Mouse (Mus musculus) ovary, adult 18-20 months (tissue): ENCODE data around the gene Hsd17b12.
A peak's percentile ranks its signal among the peaks of the same experiment; 100 is the strongest.

Experiments
- DNase-seq: peaks from one replicate; pipeline ENCODE4 v3.0.0; 2022; ENCODE audit warnings: low spot score, mixed read lengths

The Hsd17b12 gene

GRCm38 (mm10) chr2:94157592-94158519, at the start of gene Hsd17b12:
TSS of gene Hsd17b12 (minus strand) at chr2:94157964.
- DNase-seq: peak; percentile 100

GRCm38 (mm10) chr2:94184906-94185305, 27.1 kb upstream of the Hsd17b12 start:
- no peak for DNase-seq

GRCm38 (mm10) chr2:94184142-94184541, 26.4 kb upstream of the Hsd17b12 start:
- no peak for DNase-seq

- no peak for DNase-seq
These were observed 21.3 kb upstream of the Hsd17b12 start for GRCm38 (mm10) chr2:94179030-94179407.

- peak; percentile 70 for DNase-seq
These were observed 20.7 kb upstream of the Hsd17b12 start for GRCm38 (mm10) chr2:94178321-94179029.

GRCm38 (mm10) chr2:94177294-94177693, 19.5 kb upstream of the Hsd17b12 start:
- no peak for DNase-seq

GRCm38 (mm10) chr2:94176381-94176780, 18.6 kb upstream of the Hsd17b12 start:
- no peak for DNase-seq

- DNase-seq: no peak
These were observed 15.8 kb upstream of the Hsd17b12 start for GRCm38 (mm10) chr2:94173549-94173948.

GRCm38 (mm10) chr2:94163207-94163606, 5.4 kb upstream of the Hsd17b12 start:
- no peak for DNase-seq

GRCm38 (mm10) chr2:94162141-94162540, 4.4 kb upstream of the Hsd17b12 start:
- DNase-seq: no peak

GRCm38 (mm10) chr2:94158520-94158884, 738 bp upstream of the Hsd17b12 start:
- no peak for DNase-seq

- no peak for DNase-seq
These were observed 713 bp downstream of the Hsd17b12 start for GRCm38 (mm10) chr2:94157051-94157450.

GRCm38 (mm10) chr2:94145146-94145542, 12.6 kb downstream of the Hsd17b12 start:
- no peak for DNase-seq

GRCm38 (mm10) chr2:94144520-94145145, 13.1 kb downstream of the Hsd17b12 start:
- no peak for DNase-seq

GRCm38 (mm10) chr2:94141293-94141692, 16.5 kb downstream of the Hsd17b12 start:
- no peak for DNase-seq

- no peak for DNase-seq
These were observed 19.0 kb downstream of the Hsd17b12 start for GRCm38 (mm10) chr2:94138469-94139390.

- no peak for DNase-seq
These were observed 20.9 kb downstream of the Hsd17b12 start for GRCm38 (mm10) chr2:94136837-94137236.

GRCm38 (mm10) chr2:94128496-94128895, 29.3 kb downstream of the Hsd17b12 start:
- DNase-seq: no peak

- no peak for DNase-seq
These were observed 35.4 kb downstream of the Hsd17b12 start for GRCm38 (mm10) chr2:94122182-94123041.

- DNase-seq: no peak
These were observed 54.0 kb downstream of the Hsd17b12 start for GRCm38 (mm10) chr2:94103758-94104157.

- no peak for DNase-seq
These were observed 67.9 kb downstream of the Hsd17b12 start for GRCm38 (mm10) chr2:94089901-94090300.
